Mouse (Mus musculus) forebrain, embryonic 10.5 days (tissue): Measurements from ENCODE around the gene Adgb. TPM values are rescaled to one million over a fixed set of nuclear protein-coding genes. Genes with fewer than 3 reads are reported as not detected.

Source experiments
- DNase-seq: peaks from one replicate; pipeline ENCODE4 v3.0.0-alpha.2; 2017; ENCODE audit warnings: low spot score; ENCODE audit errors: extremely low spot score
- H3K27ac ChIP-seq: fragments of 300-500 bp; sonication (generic); 2 replicates; pipeline ENCODE4 v1.5.1; 2016; ENCODE audit warnings: mild to moderate bottlenecking
- H3K27me3 ChIP-seq: fragments of 300-500 bp; sonication (generic); 2 replicates; pipeline ENCODE4 v1.6.1; 2016; ENCODE audit warnings: mild to moderate bottlenecking; ENCODE audit not compliant: poor library complexity, severe bottlenecking
- H3K36me3 ChIP-seq: fragments of 300-500 bp; sonication (generic); replicated peaks from 2 replicates; pipeline ENCODE4 v1.6.1; 2016; ENCODE audit warnings: mild to moderate bottlenecking, moderate library complexity
- H3K4me1 ChIP-seq: fragments of 300-500 bp; sonication (generic); 2 replicates; pipeline ENCODE4 v1.6.1; 2016
- H3K4me3 ChIP-seq: fragments of 300-500 bp; sonication (generic); 2 replicates; pipeline ENCODE4 v1.5.1; 2016; ENCODE audit warnings: mild to moderate bottlenecking, moderate library complexity
- H3K9me3 ChIP-seq: fragments of 300-500 bp; sonication (generic); 2 replicates; pipeline ENCODE4 v1.6.1; 2016; ENCODE audit warnings: mild to moderate bottlenecking, moderate library complexity
- WGBS: fragments of 180-500 bp; shearing (Covaris S2); methylation state at CpG from one replicate; pipeline ENCODE4 v1.1.7; 2016; 5-methylcytosine and 5-hydroxymethylcytosine counted together
- polyA plus RNA-seq: library from polyadenylated mRNA; unstranded; fragments of >200 nt; fragmentation: Nextera tagmentation; extraction: Ambion mirVana; gene quantifications from 2 replicates; pipeline ENCODE4 v1.2.1, GENCODE M21; 2016

Gene Adgb
- polyA plus RNA-seq, 1 experiment from 2014 or later: 0.19 TPM

DNA sequence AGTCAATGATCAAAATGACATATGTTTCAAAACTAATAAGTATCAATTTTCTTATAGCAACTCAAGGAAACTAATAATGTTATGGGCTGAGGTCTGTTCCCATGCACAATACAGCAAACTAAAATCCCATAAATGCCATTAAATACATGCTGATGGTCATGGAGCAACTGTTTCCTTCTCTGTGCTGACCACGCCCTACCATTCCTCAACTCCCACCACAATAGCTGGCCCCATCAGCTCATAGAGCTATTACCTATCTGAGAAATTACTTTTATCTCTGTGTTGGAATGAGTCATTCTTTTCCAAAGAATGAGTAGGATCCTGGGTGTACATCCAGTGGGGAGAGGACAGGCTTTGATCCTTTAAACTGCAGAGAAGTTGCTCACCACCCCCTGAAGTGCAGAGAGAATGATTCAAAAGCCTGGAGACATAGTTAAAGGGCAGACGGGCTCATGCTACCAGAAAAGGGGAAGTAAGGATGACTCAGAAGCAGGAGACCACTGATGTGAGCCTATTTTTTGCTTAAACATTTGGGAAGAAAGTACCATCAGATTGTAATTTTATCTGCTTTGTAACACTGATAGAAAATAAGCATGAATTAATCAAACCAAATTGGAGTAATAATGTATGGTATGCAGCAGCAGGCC is 184.8 kb downstream of the Adgb start:
- no peaks in the 10 kb centered on the region for H3K36me3 ChIP-seq
- no peak for DNase-seq
- no peaks in the 10 kb centered on the region for H3K9me3 ChIP-seq
- no peaks in the 10 kb centered on the region for H3K4me1 ChIP-seq
- no peaks in the 10 kb centered on the region for H3K27me3 ChIP-seq
- 58% methylated on average over 2 of the region's 2 CpGs for WGBS
- H3K4me3 ChIP-seq: no peak overlapping the region
- H3K27ac ChIP-seq: no peak overlapping the region

Other genes starting within 250 kb of the Adgb start
- 7.1 and 9.8 TPM in 2 replicates for gene Rab32, start 85.9 kb upstream of the Adgb start, polyA plus RNA-seq
- gene Gm10944, start 209.0 kb upstream of the Adgb start, polyA plus RNA-seq: not detected in 2 replicates